Mouse (Mus musculus) testis, adult 2 months (tissue): ENCODE measurements around the gene Manbal.

Source experiments
- CTCF ChIP-seq: fragments of 200-500 bp; IDR thresholded peaks from 2 replicates; pipeline ENCODE4 v1.5.1; 2012; ENCODE audit warnings: low read depth, mild to moderate bottlenecking, inconsistent platforms, low read length, moderate library complexity; ENCODE audit not compliant: control insufficient read depth, insufficient read depth, insufficient replicate concordance
- POLR2A ChIP-seq: fragments of 200-500 bp; IDR thresholded peaks from 2 replicates; pipeline ENCODE4 v1.6.1; 2012; ENCODE audit warnings: low read depth, mild to moderate bottlenecking, inconsistent platforms, low read length, moderate library complexity; ENCODE audit not compliant: control insufficient read depth

GRCm38 (mm10) chr2:157338663-157339062 is 28.7 kb upstream of the Manbal start:
- TF ChIP-seq POLR2A = no peak
- peak; percentile 86; the same call in 1 of the 2 replicates for TF ChIP-seq CTCF
